Mouse (Mus musculus) right cerebral cortex, adult 2 months (tissue): ENCODE measurements at regions not wholly inside any gene's neighbourhood (a gene's known extent, or its start where the extent isn't known, plus 50 kb on each side); places are given as distances from the start of the nearest gene placed in this dataset.
A peak's percentile ranks its signal among the peaks of the same experiment; 100 is the strongest.

Source experiments
- DNase-seq, 2 experiments: peaks; one replicate each; pipeline ENCODE4 v3.0.0; 2021 to 2022; ENCODE audit warnings: low spot score in 2 of 2

DNA sequence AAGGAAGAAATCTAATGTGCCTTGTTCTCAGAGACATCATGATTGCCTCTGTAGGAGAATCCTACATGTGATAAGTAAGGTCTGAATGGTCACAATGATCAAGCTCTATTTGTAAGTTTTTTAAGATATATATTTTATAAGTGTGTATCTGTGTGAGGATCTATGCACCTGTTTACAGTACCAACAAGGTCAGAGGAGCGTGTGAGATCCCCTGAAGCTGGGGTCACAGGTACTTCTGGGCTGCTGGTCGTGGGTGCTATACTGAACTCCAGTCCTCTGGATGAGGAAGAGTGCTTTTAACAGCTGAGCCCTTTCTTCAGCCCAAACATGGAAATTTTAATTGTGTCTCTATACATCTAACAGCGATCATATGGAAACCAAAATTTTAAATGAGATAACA, 181.1 kb upstream of the Topaz1 start:
- no peak for DNase-seq

- DNase-seq, result peak; percentile 67 to 70
Observed at GRCm38 (mm10) chr9:122568691-122569441, 178.3 kb upstream of the Topaz1 start.

DNA sequence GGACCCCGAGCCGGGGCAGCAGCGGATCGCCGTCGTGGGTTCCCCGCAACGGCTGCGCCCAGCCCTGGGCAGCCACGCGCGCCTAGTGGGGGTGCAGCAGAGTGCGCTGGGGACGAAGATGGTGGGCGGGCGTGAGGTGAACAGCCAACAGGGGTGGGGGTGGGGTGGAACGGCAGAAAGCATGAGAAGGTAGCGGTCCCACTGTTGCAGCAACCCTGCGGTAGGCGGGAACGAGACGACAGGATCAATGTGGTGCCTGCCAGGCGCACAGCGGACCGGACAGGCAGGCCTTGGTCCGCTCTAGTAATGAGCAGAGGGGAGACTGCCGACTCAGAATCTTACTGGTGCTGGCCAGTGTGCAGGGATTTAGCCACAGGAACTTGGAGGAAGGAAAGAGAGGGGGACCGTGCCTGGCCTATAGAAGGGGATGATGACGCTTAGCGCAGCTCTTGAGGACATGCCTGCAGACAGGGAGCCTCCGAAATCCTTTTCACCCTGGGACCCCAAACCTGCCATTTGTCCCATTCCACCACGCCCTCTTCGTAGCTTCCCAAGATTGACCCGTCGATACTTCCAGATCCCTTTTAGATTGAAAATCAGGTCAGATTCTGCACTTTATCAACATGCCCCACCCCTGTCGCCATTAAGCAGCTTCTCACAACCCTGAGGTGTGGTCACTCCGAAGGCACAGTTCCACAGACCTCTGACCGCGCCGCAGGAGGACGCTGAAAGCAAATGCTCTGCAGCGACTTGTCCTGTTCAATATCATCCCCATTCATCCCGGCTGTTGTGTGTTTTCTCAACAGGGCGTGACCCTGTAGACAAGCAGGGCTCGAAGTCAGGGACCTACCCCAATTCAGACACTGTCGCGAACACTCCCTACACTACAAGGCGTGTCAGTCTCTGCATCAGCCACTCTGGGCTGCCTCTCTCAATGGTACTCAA, 177.4 kb upstream of the Topaz1 start:
- no peak for DNase-seq

DNA sequence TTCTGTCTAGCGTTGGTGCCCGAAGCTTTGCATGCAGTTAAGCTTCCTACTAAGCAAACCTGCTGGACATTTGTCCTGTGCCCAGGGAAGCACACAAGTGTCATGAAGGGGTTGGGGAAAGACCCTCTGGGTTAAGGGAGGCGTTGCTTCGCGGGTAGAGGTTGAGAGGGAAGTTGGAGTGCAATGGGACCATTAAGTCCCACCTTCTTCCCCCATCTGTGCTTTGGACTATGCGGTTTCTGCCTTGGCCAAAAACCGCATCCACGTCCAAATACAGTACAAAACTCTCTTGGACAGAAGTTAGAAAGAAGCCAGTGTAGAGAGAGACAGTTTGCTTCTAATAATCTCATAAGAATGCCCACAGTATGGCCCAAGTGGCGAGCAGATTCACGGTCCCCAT, 176.1 kb upstream of the Topaz1 start:
- DNase-seq, result no peak

- DNase-seq, result peak in 1 of 2 experiments; percentile 65
Observed at GRCm38 (mm10) chr9:122571402-122572059, 175.6 kb upstream of the Topaz1 start.

DNA sequence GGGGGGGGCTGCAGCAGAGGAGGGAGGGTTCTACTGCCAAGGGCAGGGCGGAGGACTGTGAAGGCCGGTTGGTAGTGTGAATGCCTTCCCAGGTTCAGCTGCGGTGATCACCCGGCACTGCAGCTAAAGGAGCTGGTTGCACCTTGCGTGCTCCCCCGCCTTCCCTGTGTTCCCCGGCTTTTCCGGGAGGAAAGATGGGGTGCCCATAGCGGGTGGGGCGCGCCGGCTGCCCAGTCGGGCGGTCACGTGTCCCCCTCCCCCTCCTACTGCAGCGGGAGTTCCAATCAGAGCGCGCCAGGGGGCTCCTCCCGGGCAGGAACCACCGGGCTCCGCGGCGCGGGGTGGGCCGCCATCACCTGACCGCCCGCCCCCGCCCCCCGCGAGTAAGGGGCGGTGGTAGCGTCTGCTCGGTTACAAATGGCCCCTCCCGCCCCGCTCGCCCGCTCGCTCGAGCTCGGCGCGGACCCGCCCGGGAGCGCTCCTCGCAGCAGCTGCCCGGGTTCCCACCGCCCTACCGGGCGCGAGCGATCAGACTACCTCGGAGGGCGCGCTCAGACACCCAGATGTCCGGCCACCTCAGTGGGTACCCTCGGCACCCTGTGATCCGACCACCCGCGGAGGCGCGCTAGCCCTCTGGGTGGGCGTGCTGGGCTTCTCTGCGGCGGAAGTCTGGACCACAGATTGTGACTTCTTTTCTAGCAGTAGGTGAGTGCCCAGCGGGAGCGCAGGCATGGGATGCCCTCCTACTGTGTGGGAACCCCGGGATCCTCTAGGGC, 174.9 kb upstream of the Topaz1 start:
- peak; percentile 95 for DNase-seq

DNA sequence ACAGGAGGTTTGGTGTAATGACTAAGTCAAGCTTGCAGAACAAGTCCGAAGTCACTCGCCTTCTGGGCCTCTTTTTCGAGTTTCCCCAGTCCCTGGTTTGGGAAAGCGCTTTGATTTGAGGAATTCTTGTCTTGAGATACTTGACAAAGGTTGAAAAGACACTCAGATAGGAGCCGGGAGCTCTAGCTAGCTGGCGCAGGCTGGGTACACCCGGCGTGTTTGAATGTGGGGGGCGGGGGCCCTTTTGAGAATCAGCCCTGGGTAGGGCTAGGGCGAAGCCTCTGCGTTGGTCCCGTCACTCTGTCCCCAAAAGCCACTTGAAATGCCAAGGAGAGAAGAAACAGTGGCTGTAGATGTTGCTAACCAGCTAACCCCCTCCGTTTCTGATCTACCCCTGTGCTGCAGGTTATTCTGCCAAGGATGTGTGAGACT, 174.3 kb upstream of the Topaz1 start:
- no peak for DNase-seq

GRCm38 (mm10) chr9:122585228-122585627, 161.9 kb upstream of the Topaz1 start:
- peak in 1 of 2 experiments; percentile 23 for DNase-seq

DNA sequence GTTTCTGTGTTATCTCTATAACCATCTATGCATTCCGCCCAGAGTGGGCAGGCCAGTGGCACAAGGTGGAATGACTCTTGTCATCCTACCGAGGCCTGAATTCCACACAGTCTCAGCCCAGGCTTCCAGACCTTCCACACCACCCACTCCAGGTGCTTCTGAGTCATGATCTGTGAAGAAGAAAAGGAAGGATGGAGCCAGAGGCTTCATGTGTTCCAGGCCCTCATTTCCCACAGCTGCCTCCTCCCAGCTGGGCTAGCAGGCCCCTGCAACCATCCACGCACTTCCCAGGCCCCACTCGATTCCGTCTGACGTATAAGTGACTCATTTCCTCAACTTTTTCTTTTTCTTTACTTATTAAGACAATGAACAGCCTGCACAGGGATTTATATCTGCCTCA, 160.7 kb upstream of the Topaz1 start:
- no peak for DNase-seq

GRCm38 (mm10) chr9:122586986-122587385, 160.2 kb upstream of the Topaz1 start:
- no peak for DNase-seq

DNA sequence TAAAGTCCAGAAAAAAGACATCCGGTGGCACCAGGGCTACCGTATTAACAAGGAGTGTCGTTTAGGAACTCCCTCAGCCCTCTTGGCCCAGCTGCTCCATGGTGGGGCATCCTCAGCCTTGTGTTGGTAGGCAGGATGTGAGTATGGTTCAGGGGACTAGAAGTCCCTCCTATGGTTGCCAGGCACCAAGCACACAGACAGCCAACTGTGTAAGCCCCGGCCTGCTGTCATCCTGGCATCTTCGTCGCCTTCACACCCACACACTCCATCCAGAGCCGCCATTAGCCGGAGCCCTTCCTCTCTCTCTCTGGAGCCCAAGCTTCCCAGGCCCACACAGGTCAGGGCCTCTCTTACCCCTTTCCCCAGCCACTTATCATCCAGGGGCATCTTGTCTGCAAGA, 158.9 kb upstream of the Topaz1 start:
- DNase-seq, result no peak

DNA sequence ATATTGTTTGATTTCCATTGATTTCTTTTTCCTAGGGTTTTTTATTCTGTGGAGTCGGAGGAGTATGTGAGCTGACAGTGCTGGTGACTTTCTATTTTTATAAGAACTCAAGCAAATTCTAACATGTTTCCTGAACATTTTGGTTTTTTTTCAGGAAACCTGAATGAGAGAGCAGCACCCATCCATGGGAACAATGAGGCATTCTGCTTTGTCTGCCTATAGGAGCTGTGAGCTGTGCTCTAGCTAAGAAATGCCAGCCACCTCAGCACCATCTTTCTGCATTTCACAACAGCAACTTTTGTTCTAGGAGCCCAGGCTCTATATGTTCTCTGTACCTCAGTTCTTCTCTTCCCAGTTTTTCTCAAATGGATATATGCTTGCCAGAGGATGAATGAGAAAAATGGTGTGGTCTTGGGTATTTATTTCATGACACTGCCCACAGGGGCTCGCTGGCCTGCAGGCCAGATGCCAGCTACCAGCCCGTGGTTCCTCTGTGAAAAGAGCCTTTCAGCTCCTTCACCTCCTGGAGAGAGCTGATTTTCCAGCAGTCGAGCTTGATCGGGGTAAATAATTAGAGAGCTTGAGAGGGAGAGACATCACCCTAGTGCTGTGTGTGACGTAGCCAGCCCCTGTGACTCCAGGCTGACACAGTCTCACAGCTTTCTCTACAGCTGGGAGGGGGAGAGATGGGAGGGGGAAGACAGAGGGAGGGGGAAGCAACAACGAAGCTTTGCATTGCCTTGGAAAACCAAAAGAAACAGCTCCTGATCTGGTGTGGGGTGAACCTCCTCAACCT, 154.1 kb upstream of the Topaz1 start:
- no peak for DNase-seq

GRCm38 (mm10) chr9:122595120-122595943, 151.8 kb upstream of the Topaz1 start:
- no peak for DNase-seq

GRCm38 (mm10) chr9:122603106-122603505, 144.0 kb upstream of the Topaz1 start:
- peak in 1 of 2 experiments; percentile 50 for DNase-seq

- peak; percentile 79 to 80 for DNase-seq
Observed at GRCm38 (mm10) chr9:122609616-122610015, 137.5 kb upstream of the Topaz1 start.

GRCm38 (mm10) chr9:122610918-122611317, 136.2 kb upstream of the Topaz1 start:
- DNase-seq, result peak; percentile 81 to 82

GRCm38 (mm10) chr9:122614579-122615252, 132.4 kb upstream of the Topaz1 start:
- DNase-seq, result no peak

GRCm38 (mm10) chr9:122615351-122615750, 131.8 kb upstream of the Topaz1 start:
- DNase-seq, result no peak

- DNase-seq, result no peak
Observed at GRCm38 (mm10) chr9:122617793-122618192, 129.4 kb upstream of the Topaz1 start.
